Mouse (Mus musculus): Measurements from ENCODE around the gene Prss12. TPM values are rescaled to one million over a fixed set of nuclear protein-coding genes. Genes with fewer than 3 reads are reported as not detected.

The Prss12 gene
- polyA plus RNA-seq, 1 experiment from 2014 or later = 0.89 TPM

GRCm38 (mm10) chr3:123429597-123430458 lies 16.9 kb upstream of the Prss12 start:
- no peak; the same call in 1 of the 2 replicates for ATAC-seq (replicated peaks; ENCODE audit: insufficient number of reproducible peaks, low FRiP score, low TSS enrichment)
- Histone ChIP-seq H3K9ac (ENCODE audit: low read depth, low read length) (no peak overlapping the region), H3K4me1 (ENCODE audit: control insufficient read depth, insufficient read depth, low read length) (no peaks in the 10 kb centered on the region), H3K36me3 (ENCODE audit: control insufficient read depth, insufficient read depth, low read length) (no peaks in the 10 kb centered on the region), H3K4me3 (ENCODE audit: low read depth, low read length) (no peak overlapping the region), H3K9me3 (replicated peaks; ENCODE audit: control insufficient read depth, low read length) (no peaks in the 10 kb centered on the region), H3K4me2 (no peak overlapping the region), H3K27ac (ENCODE audit: low read depth, low read length) (no peak overlapping the region), H3K27me3 (ENCODE audit: control insufficient read depth, insufficient read depth, low read length) (no peaks in the 10 kb centered on the region)
- 73% methylated on average over 22 of the region's 22 CpGs for WGBS (ENCODE audit: insufficient replicate concordance)

DNA sequence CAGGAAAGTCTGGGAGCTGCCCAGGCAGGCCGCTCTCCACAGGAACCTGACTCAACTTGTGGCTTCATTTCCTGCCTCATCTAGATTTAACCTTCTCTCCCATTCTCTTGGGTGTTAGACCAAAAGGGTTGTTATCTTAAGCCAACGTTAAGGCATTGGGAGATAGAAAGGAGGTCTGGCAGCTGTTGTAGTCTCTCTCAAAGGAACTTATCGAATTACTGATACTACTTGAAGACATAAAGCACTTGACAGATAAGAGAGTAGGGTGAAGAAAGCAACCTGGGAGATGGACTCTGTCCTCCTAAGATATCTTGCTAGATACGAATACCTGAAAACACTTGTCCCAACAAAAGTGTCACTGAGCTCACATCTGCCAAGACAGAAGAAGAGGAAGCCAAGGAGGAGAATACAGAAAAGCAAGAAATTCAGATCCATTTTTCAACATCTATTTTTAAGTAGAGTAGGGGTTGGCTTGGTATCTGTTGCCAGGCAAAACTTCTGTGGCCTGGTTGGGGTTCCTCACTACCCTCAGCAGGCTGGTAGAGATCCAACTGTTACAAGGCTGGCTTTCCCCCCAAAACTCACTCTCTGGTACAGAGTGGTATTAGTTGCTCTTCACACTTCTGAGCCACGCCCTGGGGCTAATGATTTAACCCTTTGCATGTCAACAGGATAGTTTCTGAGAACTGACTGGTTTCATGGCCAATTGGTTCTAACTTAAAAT lies 14.6 kb upstream of the Prss12 start:
- Histone ChIP-seq H3K9ac (ENCODE audit: low read depth, low read length) (no peak overlapping the region), H3K4me3 (ENCODE audit: low read depth, low read length) (no peak overlapping the region), H3K4me2 (no peak overlapping the region), H3K36me3 (ENCODE audit: control insufficient read depth, insufficient read depth, low read length) (no peaks in the 10 kb centered on the region), H3K9me3 (replicated peaks; ENCODE audit: control insufficient read depth, low read length) (no peaks in the 10 kb centered on the region), H3K27ac (ENCODE audit: low read depth, low read length) (no peak overlapping the region), H3K27me3 (ENCODE audit: control insufficient read depth, insufficient read depth, low read length) (no peaks in the 10 kb centered on the region), H3K4me1 (ENCODE audit: control insufficient read depth, insufficient read depth, low read length) (no peaks in the 10 kb centered on the region)
- 22% methylated on average over 5 of the region's 5 CpGs for WGBS (ENCODE audit: insufficient replicate concordance)
- no peak for ATAC-seq (replicated peaks; ENCODE audit: insufficient number of reproducible peaks, low FRiP score, low TSS enrichment)

- no peak overlapping the region for H3K4me2 ChIP-seq
- H3K27ac ChIP-seq (ENCODE audit: low read depth, low read length) = no peak overlapping the region
- WGBS (ENCODE audit: insufficient replicate concordance) = 70% methylated on average over 3 of the region's 3 CpGs
- no peaks in the 10 kb centered on the region for H3K27me3 ChIP-seq (ENCODE audit: control insufficient read depth, insufficient read depth, low read length)
- no peaks in the 10 kb centered on the region for H3K36me3 ChIP-seq (ENCODE audit: control insufficient read depth, insufficient read depth, low read length)
- no peak overlapping the region for H3K4me3 ChIP-seq (ENCODE audit: low read depth, low read length)
- H3K9me3 ChIP-seq (replicated peaks; ENCODE audit: control insufficient read depth, low read length) = no peaks in the 10 kb centered on the region
- H3K9ac ChIP-seq (ENCODE audit: low read depth, low read length) = no peak overlapping the region
- no peak for ATAC-seq (replicated peaks; ENCODE audit: insufficient number of reproducible peaks, low FRiP score, low TSS enrichment)
- H3K4me1 ChIP-seq (ENCODE audit: control insufficient read depth, insufficient read depth, low read length) = no peaks in the 10 kb centered on the region
Measured at GRCm38 (mm10) chr3:123433362-123433761, 13.4 kb upstream of the Prss12 start.

GRCm38 (mm10) chr3:123437608-123438007 lies 9.1 kb upstream of the Prss12 start:
- Histone ChIP-seq H3K4me1 (ENCODE audit: control insufficient read depth, insufficient read depth, low read length) (no peaks in the 10 kb centered on the region), H3K27ac (ENCODE audit: low read depth, low read length) (no peak overlapping the region), H3K9ac (ENCODE audit: low read depth, low read length) (no peak overlapping the region), H3K36me3 (ENCODE audit: control insufficient read depth, insufficient read depth, low read length) (no peaks in the 10 kb centered on the region), H3K27me3 (ENCODE audit: control insufficient read depth, insufficient read depth, low read length) (no peaks in the 10 kb centered on the region), H3K9me3 (replicated peaks; ENCODE audit: control insufficient read depth, low read length) (no peaks in the 10 kb centered on the region), H3K4me3 (ENCODE audit: low read depth, low read length) (no peak overlapping the region), H3K4me2 (no peak overlapping the region)
- 77% methylated on average over 1 of the region's 1 CpGs for WGBS (ENCODE audit: insufficient replicate concordance)
- no peak for ATAC-seq (replicated peaks; ENCODE audit: insufficient number of reproducible peaks, low FRiP score, low TSS enrichment)

GRCm38 (mm10) chr3:123440490-123440889 lies 6.2 kb upstream of the Prss12 start:
- ATAC-seq (replicated peaks; ENCODE audit: insufficient number of reproducible peaks, low FRiP score, low TSS enrichment) = no peak
- no peaks in the 10 kb centered on the region for H3K4me1 ChIP-seq (ENCODE audit: control insufficient read depth, insufficient read depth, low read length)
- H3K36me3 ChIP-seq (ENCODE audit: control insufficient read depth, insufficient read depth, low read length) = no peaks in the 10 kb centered on the region
- H3K27ac ChIP-seq (ENCODE audit: low read depth, low read length) = no peak overlapping the region
- 53% methylated on average over 7 of the region's 7 CpGs for WGBS (ENCODE audit: insufficient replicate concordance)
- H3K27me3 ChIP-seq (ENCODE audit: control insufficient read depth, insufficient read depth, low read length) = 0 out of 2 replicates have a peak, but pooled peaks cover 3% of the 10 kb centered on the region
- no peak overlapping the region for H3K4me3 ChIP-seq (ENCODE audit: low read depth, low read length)
- H3K4me2 ChIP-seq = no peak overlapping the region
- no peaks in the 10 kb centered on the region for H3K9me3 ChIP-seq (replicated peaks; ENCODE audit: control insufficient read depth, low read length)
- no peak overlapping the region for H3K9ac ChIP-seq (ENCODE audit: low read depth, low read length)

DNA sequence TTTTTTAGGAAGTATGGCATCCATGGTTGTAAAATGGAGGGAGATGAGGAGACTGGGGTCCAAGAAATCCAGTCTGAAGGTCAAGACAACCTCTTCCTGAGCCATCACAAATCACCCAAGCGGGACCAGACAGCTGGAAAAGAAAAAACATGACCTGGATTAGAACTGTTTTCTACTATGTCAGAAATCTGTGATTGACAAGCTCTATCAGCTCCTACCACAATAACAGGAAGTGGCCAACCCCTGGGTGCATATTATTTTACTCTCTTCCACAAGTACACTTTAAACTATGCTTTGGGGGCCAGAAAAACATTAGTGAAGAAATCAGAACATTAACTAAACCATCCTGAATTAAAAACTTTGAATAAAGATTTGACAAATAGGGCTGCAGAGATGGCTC lies 2.2 kb upstream of the Prss12 start:
- ATAC-seq (replicated peaks; ENCODE audit: insufficient number of reproducible peaks, low FRiP score, low TSS enrichment) = no peak
- WGBS (ENCODE audit: insufficient replicate concordance) = 45% methylated on average over 1 of the region's 1 CpGs

GRCm38 (mm10) chr3:123447538-123448059 lies 886 bp downstream of the Prss12 start:
- peaks cover 18% of the 10 kb centered on the region for H3K27me3 ChIP-seq (ENCODE audit: control insufficient read depth, insufficient read depth, low read length)
- ATAC-seq (replicated peaks; ENCODE audit: insufficient number of reproducible peaks, low FRiP score, low TSS enrichment) = no peak
- 0 out of 2 replicates have a peak, but pooled peaks cover 3% of the 10 kb centered on the region for H3K4me1 ChIP-seq (ENCODE audit: control insufficient read depth, insufficient read depth, low read length)
- WGBS (ENCODE audit: insufficient replicate concordance) = 7% methylated on average over 13 of the region's 13 CpGs
- peak overlapping the region; percentile 73 for H3K9ac ChIP-seq (ENCODE audit: low read depth, low read length)
- peak overlapping the region; percentile 73 for H3K4me3 ChIP-seq (ENCODE audit: low read depth, low read length)
- no peaks in the 10 kb centered on the region for H3K36me3 ChIP-seq (ENCODE audit: control insufficient read depth, insufficient read depth, low read length)
- H3K4me2 ChIP-seq = peak overlapping the region; percentile 100
- no peaks in the 10 kb centered on the region for H3K9me3 ChIP-seq (replicated peaks; ENCODE audit: control insufficient read depth, low read length)
- H3K27ac ChIP-seq (ENCODE audit: low read depth, low read length) = no peak overlapping the region

More for the DNA sequence above, 2.2 kb upstream of the Prss12 start:
- Histone ChIP-seq H3K27ac (ENCODE audit: low read depth, low read length) (no peak overlapping the region), H3K4me3 (ENCODE audit: low read depth, low read length) (no peak overlapping the region), H3K9me3 (replicated peaks; ENCODE audit: control insufficient read depth, low read length) (no peaks in the 10 kb centered on the region), H3K4me2 (no peak overlapping the region), H3K9ac (ENCODE audit: low read depth, low read length) (no peak overlapping the region), H3K27me3 (ENCODE audit: control insufficient read depth, insufficient read depth, low read length) (peaks cover 18% of the 10 kb centered on the region), H3K36me3 (ENCODE audit: control insufficient read depth, insufficient read depth, low read length) (no peaks in the 10 kb centered on the region), H3K4me1 (ENCODE audit: control insufficient read depth, insufficient read depth, low read length) (0 out of 2 replicates have a peak, but pooled peaks cover 3% of the 10 kb centered on the region)

GRCm38 (mm10) chr3:123448096-123448495 lies 1.4 kb downstream of the Prss12 start:
- Histone ChIP-seq H3K27ac (ENCODE audit: low read depth, low read length) (no peak overlapping the region), H3K4me1 (ENCODE audit: control insufficient read depth, insufficient read depth, low read length) (0 out of 2 replicates have a peak, but pooled peaks cover 3% of the 10 kb centered on the region), H3K27me3 (ENCODE audit: control insufficient read depth, insufficient read depth, low read length) (peaks cover 18% of the 10 kb centered on the region), H3K9ac (ENCODE audit: low read depth, low read length) (no peak overlapping the region), H3K4me2 (peak overlapping the region; percentile 100), H3K36me3 (ENCODE audit: control insufficient read depth, insufficient read depth, low read length) (no peaks in the 10 kb centered on the region), H3K9me3 (replicated peaks; ENCODE audit: control insufficient read depth, low read length) (no peaks in the 10 kb centered on the region), H3K4me3 (ENCODE audit: low read depth, low read length) (peak overlapping the region; percentile 73; the same call in 1 of the 2 replicates)
- 20% methylated on average over 10 of the region's 10 CpGs for WGBS (ENCODE audit: insufficient replicate concordance)
- no peak for ATAC-seq (replicated peaks; ENCODE audit: insufficient number of reproducible peaks, low FRiP score, low TSS enrichment)
